Mouse (Mus musculus) heart, postnatal 0 days (tissue): ENCODE data around the gene Macrod1.

Experiments used
- CTCF ChIP-seq: IDR thresholded peaks from 2 replicates; pipeline ENCODE4 v1.5.1; 2016; ENCODE audit warnings: antibody characterized with exemption, control low read depth, low read depth
- EP300 ChIP-seq: IDR thresholded peaks from 2 replicates; pipeline ENCODE4 v1.6.1; 2016; ENCODE audit warnings: antibody characterized with exemption, low read depth

DNA sequence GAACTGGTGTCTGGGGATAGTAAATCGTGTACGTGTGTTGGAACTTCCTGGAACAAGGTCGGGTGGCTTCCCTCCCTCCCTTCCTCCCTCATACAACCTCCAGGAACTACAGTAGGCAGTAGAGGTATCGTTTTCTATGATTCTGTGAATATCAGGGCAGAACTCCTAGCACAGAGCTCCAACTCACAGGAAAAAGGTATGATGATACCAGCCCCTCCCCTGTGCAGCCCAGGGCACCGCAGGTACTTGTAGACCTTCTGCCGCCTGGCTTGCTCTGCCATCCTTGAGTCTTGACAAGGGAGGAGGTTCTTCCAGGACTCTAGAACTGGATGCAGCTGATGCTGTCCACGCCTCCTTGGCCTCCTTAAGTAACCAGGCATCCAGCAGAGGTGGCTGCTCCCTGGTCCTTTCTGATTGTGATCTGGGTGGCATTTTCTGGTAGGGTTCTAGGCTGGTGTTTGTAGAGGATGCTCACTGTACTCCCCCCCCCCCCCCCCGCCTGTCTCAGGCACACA, 10.3 kb downstream of the Macrod1 start:
- no peak for TF ChIP-seq CTCF
- no peak for TF ChIP-seq EP300
